Mouse (Mus musculus) embryonic facial prominence, embryonic 10.5 days (tissue): ENCODE data around the gene Ppt2. TPM values are rescaled to one million over a fixed set of nuclear protein-coding genes. Genes with fewer than 3 reads are reported as not detected.
A peak's percentile ranks its signal among the peaks of the same experiment; 100 is the strongest.

ENCODE experiments used
- DNase-seq: peaks from one replicate; pipeline ENCODE4 v3.0.0-alpha.2; 2017; ENCODE audit warnings: low spot score
- H3K27ac ChIP-seq: fragments of 300-500 bp; sonication (generic); replicated peaks from 2 replicates; pipeline ENCODE4 v1.5.1; 2016; ENCODE audit warnings: mild to moderate bottlenecking
- H3K27me3 ChIP-seq: fragments of 300-500 bp; sonication (generic); replicated peaks from 2 replicates; pipeline ENCODE4 v1.6.1; 2016; ENCODE audit warnings: low read depth, mild to moderate bottlenecking; ENCODE audit not compliant: poor library complexity, severe bottlenecking
- H3K36me3 ChIP-seq: fragments of 300-500 bp; sonication (generic); replicated peaks from 2 replicates; pipeline ENCODE4 v1.6.1; 2016; ENCODE audit warnings: mild to moderate bottlenecking, moderate library complexity
- H3K4me1 ChIP-seq: fragments of 300-500 bp; sonication (generic); 2 replicates; pipeline ENCODE4 v1.6.1; 2016
- H3K4me3 ChIP-seq: fragments of 300-500 bp; sonication (generic); 2 replicates; pipeline ENCODE4 v1.5.1; 2016; ENCODE audit warnings: mild to moderate bottlenecking, moderate library complexity
- H3K9me3 ChIP-seq: fragments of 300-500 bp; sonication (generic); 2 replicates; pipeline ENCODE4 v1.6.1; 2016; ENCODE audit warnings: mild to moderate bottlenecking
- WGBS: fragments of 180-500 bp; shearing (Covaris S2); methylation state at CpG from one replicate; pipeline ENCODE4 v1.1.7; 2016; 5-methylcytosine and 5-hydroxymethylcytosine counted together
- polyA plus RNA-seq: library from polyadenylated mRNA; unstranded; fragments of >200 nt; fragmentation: Nextera tagmentation; extraction: Ambion mirVana; gene quantifications from 2 replicates; pipeline ENCODE4 v1.2.1, GENCODE M21; 2016

Gene Ppt2
- polyA plus RNA-seq, 1 experiment from 2014 or later, result 18.6 TPM

DNA sequence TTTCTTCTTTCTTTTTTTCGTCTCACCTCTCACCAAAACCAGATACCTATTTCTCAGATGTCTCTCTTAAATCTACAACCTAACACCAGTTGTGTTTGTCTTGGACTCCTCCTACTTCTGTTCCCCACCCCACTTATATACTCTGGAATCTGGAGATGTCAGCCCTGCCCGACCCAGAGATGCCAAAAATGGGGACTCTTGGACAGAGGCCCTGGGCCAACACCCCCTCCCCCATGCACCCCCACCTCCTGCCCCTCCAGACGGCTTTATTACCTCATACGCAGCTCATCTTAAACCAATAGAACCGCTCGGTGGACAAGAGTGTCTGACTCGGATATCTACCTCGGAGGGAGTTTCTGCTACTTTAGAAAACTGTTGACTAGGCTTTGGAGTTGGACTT lies 32.2 kb downstream of the Ppt2 start:
- Histone ChIP-seq H3K27ac (no peak overlapping the region), H3K4me3 (0 out of 2 replicates have a peak overlapping the region, but pooled peaks have one; percentile 79), H3K36me3 (peaks cover 46% of the 10 kb centered on the region), H3K4me1 (peaks cover 74% of the 10 kb centered on the region), H3K9me3 (no peaks in the 10 kb centered on the region), H3K27me3 (no peaks in the 10 kb centered on the region)
- no peak for DNase-seq
- 78% methylated on average over 8 of the region's 8 CpGs for WGBS

DNA sequence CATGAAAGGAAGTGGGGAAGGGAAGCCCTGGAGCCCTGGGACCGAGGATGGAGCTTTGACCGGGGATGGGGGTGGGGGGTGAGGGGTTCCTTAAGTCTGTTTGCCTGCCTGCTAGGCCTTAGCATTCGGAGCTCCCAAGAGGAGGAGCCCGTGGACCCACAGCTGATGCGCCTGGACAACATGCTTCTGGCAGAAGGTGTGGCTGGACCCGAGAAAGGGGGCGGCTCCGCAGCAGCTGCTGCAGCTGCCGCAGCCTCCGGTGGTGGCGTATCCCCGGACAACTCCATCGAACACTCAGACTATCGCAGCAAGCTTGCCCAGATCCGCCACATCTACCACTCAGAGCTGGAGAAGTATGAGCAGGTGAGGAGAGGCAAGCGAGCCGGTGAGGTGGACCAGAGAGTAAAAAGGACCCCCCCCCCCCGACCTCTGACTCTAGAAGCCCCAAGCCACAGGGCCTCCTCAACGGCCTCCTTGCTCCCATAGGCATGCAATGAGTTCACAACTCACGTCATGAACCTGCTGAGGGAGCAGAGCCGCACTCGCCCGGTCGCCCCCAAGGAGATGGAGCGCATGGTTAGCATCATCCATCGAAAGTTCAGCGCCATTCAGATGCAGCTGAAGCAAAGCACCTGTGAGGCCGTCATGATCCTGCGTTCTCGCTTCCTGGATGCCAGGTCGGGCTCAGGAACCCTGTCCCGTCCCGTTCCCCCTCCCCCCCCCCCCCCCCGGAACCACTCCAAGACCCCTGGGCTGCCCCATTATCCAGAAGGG lies 34.4 kb downstream of the Ppt2 start:
- WGBS, result 54% methylated on average over 34 of the region's 34 CpGs
- H3K27ac ChIP-seq, result peak overlapping the region; percentile 100
- peaks cover 92% of the 10 kb centered on the region for H3K4me1 ChIP-seq
- DNase-seq, result peak; percentile 58
- no peaks in the 10 kb centered on the region for H3K9me3 ChIP-seq
- peak overlapping the region; percentile 79 for H3K4me3 ChIP-seq
- no peaks in the 10 kb centered on the region for H3K27me3 ChIP-seq
- H3K36me3 ChIP-seq, result peaks cover 32% of the 10 kb centered on the region

GRCm38 (mm10) chr17:34592581-34593549 lies 35.4 kb downstream of the Ppt2 start:
- no peaks in the 10 kb centered on the region for H3K27me3 ChIP-seq
- H3K9me3 ChIP-seq, result no peaks in the 10 kb centered on the region
- peak overlapping the region; percentile 79 for H3K4me3 ChIP-seq
- 1% methylated on average over 32 of the region's 32 CpGs for WGBS
- peak; percentile 62 for DNase-seq
- peaks cover 93% of the 10 kb centered on the region for H3K4me1 ChIP-seq
- H3K36me3 ChIP-seq, result peaks cover 32% of the 10 kb centered on the region
- H3K27ac ChIP-seq, result peak overlapping the region; percentile 100

DNA sequence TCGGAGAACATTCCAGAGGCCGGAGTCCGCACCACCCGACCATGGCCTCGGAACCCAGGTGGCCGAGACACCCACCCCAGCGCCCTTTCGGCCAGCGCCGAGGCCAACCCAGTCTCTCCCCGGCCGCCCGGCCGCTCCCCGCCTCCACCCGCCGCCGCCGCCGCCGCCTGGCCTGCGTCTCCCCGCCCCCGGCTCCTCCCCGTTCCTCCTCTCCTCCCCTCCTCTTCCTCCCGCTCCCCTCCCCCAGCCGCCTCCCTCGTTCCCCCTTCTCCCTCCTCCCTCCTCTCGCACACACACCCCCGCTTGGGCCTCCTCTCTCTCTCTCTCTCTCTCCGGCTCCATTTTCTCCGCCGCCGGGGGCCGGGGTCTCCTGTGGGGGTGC lies 36.3 kb downstream of the Ppt2 start:
- Histone ChIP-seq H3K4me1 (peaks cover 96% of the 10 kb centered on the region), H3K27ac (peak overlapping the region; percentile 100), H3K9me3 (no peaks in the 10 kb centered on the region), H3K36me3 (peaks cover 32% of the 10 kb centered on the region), H3K27me3 (no peaks in the 10 kb centered on the region), H3K4me3 (peak overlapping the region; percentile 79)
- DNase-seq, result peak; percentile 98
- WGBS, result under 1% methylated on average over 34 of the region's 35 CpGs

DNA sequence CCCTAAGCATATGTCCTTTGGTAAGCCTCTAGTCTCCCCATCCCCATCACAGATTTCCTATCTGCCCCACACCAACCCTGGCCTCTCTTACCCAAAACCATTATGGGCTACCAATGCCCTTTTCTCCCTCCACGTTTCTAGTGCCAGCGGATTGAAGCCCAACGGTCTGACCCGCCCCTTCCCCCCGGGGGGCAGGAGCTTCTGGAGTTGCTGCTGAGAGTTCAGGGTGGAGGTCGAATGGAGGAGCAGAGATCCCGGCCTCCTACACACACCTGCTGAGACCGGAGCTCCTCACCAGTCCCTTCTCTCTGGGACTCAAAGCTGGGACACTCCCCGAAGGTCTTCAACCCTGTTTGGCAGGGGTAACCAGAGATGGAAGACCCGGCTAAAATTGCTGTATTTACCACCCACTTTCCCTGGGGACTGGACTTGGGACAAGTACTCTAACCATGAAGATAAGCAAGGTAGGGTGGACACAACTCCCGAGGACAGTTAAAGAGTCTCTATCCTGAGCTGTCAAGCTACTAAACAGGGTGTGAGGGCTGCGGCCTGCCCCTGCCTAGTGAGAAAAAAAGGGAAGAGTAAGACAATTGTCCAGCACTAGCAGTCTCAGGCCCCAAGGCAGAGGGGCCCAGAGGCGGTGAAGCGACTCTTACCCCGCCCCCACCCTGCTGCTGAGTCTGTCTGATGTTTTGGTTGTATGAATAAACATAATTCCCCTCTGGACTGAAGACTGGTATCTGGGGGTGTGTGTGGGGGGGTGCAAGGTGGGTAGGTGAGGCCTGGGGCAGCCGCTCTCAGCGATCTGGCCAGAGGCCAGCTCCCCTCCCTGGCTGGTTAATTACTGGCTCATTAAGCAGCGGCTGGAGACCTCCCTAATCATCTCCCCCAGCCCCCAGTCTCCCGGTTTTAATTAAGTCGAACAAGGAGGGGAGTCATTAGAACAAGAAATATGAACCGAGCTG lies 37.0 kb downstream of the Ppt2 start, which contains the start of gene Pbx2:
TSS of gene Pbx2 (plus strand) at position 238 of the 965 bp plus-strand sequence.
- 1% methylated on average over 21 of the region's 21 CpGs for WGBS
- DNase-seq, result peak; percentile 79
- H3K4me1 ChIP-seq, result peaks cover 97% of the 10 kb centered on the region
- peak within 1 kb of the TSS; percentile 79 for H3K4me3 ChIP-seq
- H3K9me3 ChIP-seq, result no peaks in the 10 kb centered on the region
- peak within 1 kb of the TSS; percentile 100 for H3K27ac ChIP-seq
- H3K36me3 ChIP-seq, result peaks cover 27% of the 10 kb centered on the region
- H3K27me3 ChIP-seq, result no peaks in the 10 kb centered on the region

- H3K9me3 ChIP-seq, result no peaks in the 10 kb centered on the region
- no peak for DNase-seq
- H3K36me3 ChIP-seq, result peaks cover 18% of the 10 kb centered on the region
- H3K4me3 ChIP-seq, result peak overlapping the region; percentile 79
- H3K27ac ChIP-seq, result peak overlapping the region; percentile 100
- peaks cover 97% of the 10 kb centered on the region for H3K4me1 ChIP-seq
- no peaks in the 10 kb centered on the region; the same call in 1 of the 2 replicates for H3K27me3 ChIP-seq
- 60% methylated on average over 15 of the region's 15 CpGs for WGBS
Measured at GRCm38 (mm10) chr17:34590154-34590987, 37.9 kb downstream of the Ppt2 start.

DNA sequence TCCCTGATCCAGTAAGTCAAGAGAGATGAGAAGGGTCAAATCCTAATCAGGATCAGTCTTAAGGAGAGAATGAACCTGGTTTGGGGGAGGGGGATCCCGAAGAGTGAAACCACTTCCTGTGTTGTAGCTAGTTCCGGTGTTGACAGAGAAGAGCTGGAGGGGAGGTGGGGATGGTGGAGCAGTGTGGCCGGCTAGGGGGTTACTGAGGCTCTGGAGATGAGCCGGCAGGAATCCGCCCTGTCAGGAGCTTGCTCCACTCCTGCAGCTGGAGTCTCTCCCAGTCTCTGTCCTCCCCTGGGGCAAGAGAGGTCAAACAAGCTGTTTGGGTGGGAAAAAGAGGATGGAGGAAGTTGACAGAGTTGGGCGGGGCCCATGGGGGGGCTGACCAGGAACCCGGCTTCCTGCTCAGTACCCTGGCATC lies 38.6 kb downstream of the Ppt2 start, which contains the start of gene Gpsm3:
TSS of gene Gpsm3 (plus strand) at position 126 of the 421 bp plus-strand sequence.
- WGBS, result 19% methylated on average over 7 of the region's 7 CpGs
- Histone ChIP-seq H3K9me3 (no peaks in the 10 kb centered on the region), H3K27me3 (no peaks in the 10 kb centered on the region; the same call in 1 of the 2 replicates), H3K27ac (peak within 1 kb of the TSS; percentile 100), H3K36me3 (peaks cover 11% of the 10 kb centered on the region), H3K4me1 (peaks cover 90% of the 10 kb centered on the region), H3K4me3 (peak within 1 kb of the TSS; percentile 86)
- no peak for DNase-seq

DNA sequence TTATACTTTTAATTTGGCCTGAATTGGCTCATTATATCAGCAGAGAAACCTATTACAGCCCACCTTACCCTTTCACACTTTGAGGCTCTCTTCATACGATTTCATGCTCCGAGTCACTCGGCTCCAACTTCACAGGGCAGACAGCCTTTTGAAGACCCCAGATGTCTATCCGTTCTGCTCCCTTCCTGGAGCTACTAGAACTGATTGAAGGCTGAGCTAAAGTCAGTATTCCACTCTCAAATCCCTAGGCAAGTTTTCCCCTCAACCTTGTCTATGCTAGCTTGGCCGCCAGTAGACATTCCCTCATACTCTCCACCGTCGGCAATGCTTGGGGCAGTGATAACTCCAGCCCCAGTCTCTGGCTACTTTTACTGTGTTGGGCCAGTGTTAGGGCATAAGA lies 39.1 kb downstream of the Ppt2 start:
- no peaks in the 10 kb centered on the region; the same call in 1 of the 2 replicates for H3K27me3 ChIP-seq
- peaks cover 6% of the 10 kb centered on the region for H3K36me3 ChIP-seq
- WGBS, result 41% methylated on average over 7 of the region's 7 CpGs
- peaks cover 85% of the 10 kb centered on the region for H3K4me1 ChIP-seq
- H3K9me3 ChIP-seq, result no peaks in the 10 kb centered on the region
- peak overlapping the region; percentile 79 for H3K4me3 ChIP-seq
- no peak for DNase-seq
- peak overlapping the region; percentile 100 for H3K27ac ChIP-seq

DNA sequence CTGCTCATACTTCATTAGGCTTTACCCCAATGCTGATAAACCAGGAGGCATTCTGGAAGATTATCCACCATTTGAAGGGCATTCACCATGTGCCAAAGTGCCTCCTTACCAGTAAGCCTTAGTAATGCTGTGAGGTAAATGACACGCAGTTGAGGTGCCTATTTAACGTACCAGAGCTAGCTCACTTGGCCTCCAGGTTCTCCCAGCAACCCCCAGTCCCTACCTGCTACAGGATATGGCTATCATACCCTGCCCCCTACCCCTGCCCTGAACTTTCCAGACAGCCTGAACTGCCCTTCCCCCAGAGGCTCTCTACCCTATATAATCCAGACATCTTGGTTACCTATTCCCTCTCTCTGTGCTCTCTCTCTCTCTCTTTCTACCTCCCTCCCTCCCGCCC lies 39.5 kb downstream of the Ppt2 start:
- peak overlapping the region; percentile 86; the same call in 1 of the 2 replicates for H3K4me3 ChIP-seq
- peaks cover 2% of the 10 kb centered on the region for H3K36me3 ChIP-seq
- no peaks in the 10 kb centered on the region for H3K9me3 ChIP-seq
- H3K4me1 ChIP-seq, result peaks cover 81% of the 10 kb centered on the region
- WGBS, result 58% methylated on average over 3 of the region's 3 CpGs
- no peak for DNase-seq
- no peaks in the 10 kb centered on the region; the same call in 1 of the 2 replicates for H3K27me3 ChIP-seq
- H3K27ac ChIP-seq, result peak overlapping the region; percentile 100; the same call in 1 of the 2 replicates

- Histone ChIP-seq H3K27me3 (no peaks in the 10 kb centered on the region; the same call in 1 of the 2 replicates), H3K4me3 (peak overlapping the region; percentile 86), H3K27ac (peak overlapping the region; percentile 97), H3K36me3 (no peaks in the 10 kb centered on the region), H3K4me1 (peaks cover 76% of the 10 kb centered on the region), H3K9me3 (no peaks in the 10 kb centered on the region)
- no peak for DNase-seq
- WGBS, result 6% methylated on average over 19 of the region's 19 CpGs
Measured at GRCm38 (mm10) chr17:34587814-34588213, 40.5 kb downstream of the Ppt2 start.

DNA sequence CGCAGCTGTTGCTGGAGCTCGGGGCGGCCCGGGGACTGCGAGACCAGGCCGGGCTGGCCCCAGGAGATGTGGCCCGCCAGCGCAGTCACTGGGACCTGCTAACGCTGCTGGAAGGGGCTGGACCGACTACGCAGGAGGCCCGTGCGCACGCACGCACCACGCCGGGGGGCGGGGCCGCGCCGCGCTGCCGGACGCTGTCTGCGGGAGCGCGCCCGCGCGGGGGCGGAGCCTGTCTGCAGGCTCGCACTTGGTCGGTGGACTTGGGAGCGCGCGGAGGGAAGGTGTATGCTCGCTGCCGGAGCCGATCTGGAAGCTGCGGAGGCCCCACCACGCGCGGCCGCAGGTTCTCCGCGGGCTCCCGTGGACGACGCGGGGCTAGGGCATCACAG lies 40.9 kb downstream of the Ppt2 start:
- H3K9me3 ChIP-seq, result no peaks in the 10 kb centered on the region
- peaks cover 76% of the 10 kb centered on the region for H3K4me1 ChIP-seq
- no peaks in the 10 kb centered on the region for H3K36me3 ChIP-seq
- H3K27me3 ChIP-seq, result no peaks in the 10 kb centered on the region; the same call in 1 of the 2 replicates
- DNase-seq, result peak; percentile 98
- under 1% methylated on average over 50 of the region's 50 CpGs for WGBS
- H3K4me3 ChIP-seq, result peak overlapping the region; percentile 86
- H3K27ac ChIP-seq, result peak overlapping the region; percentile 97
